Mouse (Mus musculus) midbrain, embryonic 14.5 days (tissue): ENCODE results near the gene Gm40193. TPM values are rescaled to one million over a fixed set of nuclear protein-coding genes. Genes with fewer than 3 reads are reported as not detected.
"Not testable (repeated sequence)": the region's sequence is repeated elsewhere in the genome, so short reads cannot be mapped to it uniquely, and the experiment has no call there.

ENCODE experiments used
- ATAC-seq: fragments of 200-750 bp; cut with Nextera tagmentation; 2 replicates; pipeline ENCODE4 v1.8.0; 2017; ENCODE audit warnings: moderate number of reproducible peaks, moderate library complexity; ENCODE audit not compliant: low FRiP score, low TSS enrichment
- DNase-seq: peaks from one replicate; pipeline ENCODE4 v3.0.0-alpha.2; 2015
- H3K27ac ChIP-seq: fragments of 300-500 bp; sonication (generic); replicated peaks from 2 replicates; pipeline ENCODE4 v1.5.1; 2014; ENCODE audit warnings: mild to moderate bottlenecking, low read depth, low read length, moderate library complexity
- H3K27me3 ChIP-seq: fragments of 300-500 bp; sonication (generic); 2 replicates; pipeline ENCODE4 v1.6.1; 2014; ENCODE audit warnings: low read length, control low read depth, mixed read lengths; ENCODE audit not compliant: control insufficient read depth, insufficient read depth
- H3K36me3 ChIP-seq: fragments of 300-500 bp; sonication (generic); 2 replicates; pipeline ENCODE4 v1.6.1; 2014; ENCODE audit warnings: low read length, control low read depth; ENCODE audit not compliant: control insufficient read depth, insufficient read depth
- H3K4me1 ChIP-seq: fragments of 300-500 bp; sonication (generic); 2 replicates; pipeline ENCODE4 v1.6.1; 2014; ENCODE audit warnings: mild to moderate bottlenecking, antibody characterized with exemption, low read length, control low read depth; ENCODE audit not compliant: control insufficient read depth, insufficient read depth
- H3K4me2 ChIP-seq: fragments of 300-500 bp; sonication (generic); 2 replicates; pipeline ENCODE4 v1.6.1; 2014; ENCODE audit warnings: mild to moderate bottlenecking, low read length, moderate library complexity
- H3K4me3 ChIP-seq: fragments of 300-500 bp; sonication (generic); replicated peaks from 2 replicates; pipeline ENCODE4 v1.5.1; 2014; ENCODE audit warnings: low read depth, low read length
- H3K9ac ChIP-seq: fragments of 300-500 bp; sonication (generic); replicated peaks from 2 replicates; pipeline ENCODE4 v1.6.1; 2014; ENCODE audit warnings: mild to moderate bottlenecking, low read length, moderate library complexity
- H3K9me3 ChIP-seq: fragments of 300-500 bp; sonication (generic); 2 replicates; pipeline ENCODE4 v1.6.1; 2016; ENCODE audit warnings: low read length, control low read depth, mixed read lengths; ENCODE audit not compliant: control insufficient read depth
- WGBS: fragments of 180-500 bp; shearing (Covaris S2); extraction: QIAGEN DNeasy Blood & Tissue Kit; methylation state at CpG from one replicate; pipeline ENCODE4 v1.1.7; 2014; 5-methylcytosine and 5-hydroxymethylcytosine counted together
- polyA plus RNA-seq: library from polyadenylated mRNA; unstranded; fragments of >200 nt; fragmentation: Nextera tagmentation; extraction: Ambion mirVana; gene quantifications from 2 replicates; pipeline ENCODE4 v1.2.1, GENCODE M21; 2014

Gm40193 gene
- polyA plus RNA-seq, 1 experiment from 2014 or later = not detected

- Histone ChIP-seq H3K9ac (no peak overlapping the region), H3K36me3 (no peaks in the 10 kb centered on the region), H3K27ac (no peak overlapping the region), H3K9me3 (no peaks in the 10 kb centered on the region), H3K4me3 (no peak overlapping the region), H3K4me2 (no peak overlapping the region), H3K4me1 (no peaks in the 10 kb centered on the region), H3K27me3 (no peaks in the 10 kb centered on the region)
- ATAC-seq (no peak), DNase-seq (no peak)
- WGBS = 93% methylated on average over 1 of the region's 1 CpGs
These were observed 38.9 kb upstream of the Gm40193 start for GRCm38 (mm10) chr11:70571641-70572040.

GRCm38 (mm10) chr11:70570614-70571013 lies 37.9 kb upstream of the Gm40193 start:
- H3K27me3 ChIP-seq, H3K9me3 ChIP-seq, ATAC-seq: not testable (repeated sequence)

GRCm38 (mm10) chr11:70566586-70566985 lies 33.8 kb upstream of the Gm40193 start:
- Histone ChIP-seq H3K9me3 (no peaks in the 10 kb centered on the region), H3K36me3 (no peaks in the 10 kb centered on the region), H3K27ac (no peak overlapping the region), H3K4me1 (peaks cover 26% of the 10 kb centered on the region), H3K9ac (no peak overlapping the region), H3K4me3 (no peak overlapping the region), H3K27me3 (no peaks in the 10 kb centered on the region), H3K4me2 (no peak overlapping the region)
- 66% methylated on average over 7 of the region's 7 CpGs for WGBS
- ATAC-seq (no peak), DNase-seq (no peak)

More at GRCm38 (mm10) chr11:70570614-70571013, 37.9 kb upstream of the Gm40193 start:
- not testable (repeated sequence) for H3K27ac ChIP-seq, H3K36me3 ChIP-seq, H3K4me1 ChIP-seq, H3K4me3 ChIP-seq, DNase-seq, H3K4me2 ChIP-seq, H3K9ac ChIP-seq
- WGBS = 91% methylated on average over 1 of the region's 1 CpGs

GRCm38 (mm10) chr11:70564276-70564873 lies 31.6 kb upstream of the Gm40193 start:
- H3K36me3 ChIP-seq = no peaks in the 10 kb centered on the region
- no peaks in the 10 kb centered on the region for H3K27me3 ChIP-seq
- WGBS = 55% methylated on average over 4 of the region's 4 CpGs
- H3K27ac ChIP-seq = no peak overlapping the region
- peak overlapping the region; percentile 89 for H3K4me3 ChIP-seq
- H3K9me3 ChIP-seq = no peaks in the 10 kb centered on the region
- no peak overlapping the region for H3K9ac ChIP-seq
- DNase-seq (no peak), ATAC-seq (no peak)
- H3K4me2 ChIP-seq = peak overlapping the region; percentile 88
- H3K4me1 ChIP-seq = peaks cover 26% of the 10 kb centered on the region

- Histone ChIP-seq H3K27ac (peak overlapping the region; percentile 84; the same call in 1 of the 2 replicates), H3K4me2 (peak overlapping the region; percentile 88), H3K9me3 (no peaks in the 10 kb centered on the region), H3K36me3 (no peaks in the 10 kb centered on the region), H3K27me3 (no peaks in the 10 kb centered on the region), H3K4me3 (peak overlapping the region; percentile 89), H3K4me1 (peaks cover 26% of the 10 kb centered on the region), H3K9ac (peak overlapping the region; percentile 88)
- ATAC-seq (no peak), DNase-seq (peak; percentile 68)
- WGBS = 3% methylated on average over 25 of the region's 25 CpGs
These were observed 30.9 kb upstream of the Gm40193 start for GRCm38 (mm10) chr11:70563470-70564275.

GRCm38 (mm10) chr11:70562995-70563469 lies 30.3 kb upstream of the Gm40193 start:
- Histone ChIP-seq H3K4me3 (peak overlapping the region; percentile 89), H3K4me2 (peak overlapping the region; percentile 88), H3K9ac (peak overlapping the region; percentile 88), H3K9me3 (no peaks in the 10 kb centered on the region), H3K27ac (peak overlapping the region; percentile 84), H3K4me1 (peaks cover 26% of the 10 kb centered on the region), H3K36me3 (no peaks in the 10 kb centered on the region), H3K27me3 (no peaks in the 10 kb centered on the region)
- 1% methylated on average over 31 of the region's 31 CpGs for WGBS
- ATAC-seq = no peak; the same call in none of the 2 replicates
- no peak for DNase-seq

GRCm38 (mm10) chr11:70562287-70562994 lies 29.7 kb upstream of the Gm40193 start, which contains the start of gene Mink1:
TSS of gene Mink1 (plus strand) at chr11:70562881.
- H3K27ac ChIP-seq = peak within 1 kb of the TSS; percentile 84
- H3K4me1 ChIP-seq = peaks cover 26% of the 10 kb centered on the region
- H3K36me3 ChIP-seq = no peaks in the 10 kb centered on the region
- under 1% methylated on average over 46 of the region's 57 CpGs for WGBS
- H3K9ac ChIP-seq = peak within 1 kb of the TSS; percentile 88
- ATAC-seq = peak; percentile 93
- peak; percentile 98 for DNase-seq
- no peaks in the 10 kb centered on the region for H3K27me3 ChIP-seq
- peak within 1 kb of the TSS; percentile 88 for H3K4me2 ChIP-seq
- H3K4me3 ChIP-seq = peak within 1 kb of the TSS; percentile 89
- H3K9me3 ChIP-seq = no peaks in the 10 kb centered on the region

GRCm38 (mm10) chr11:70561937-70562286 lies 29.2 kb upstream of the Gm40193 start:
- H3K36me3 ChIP-seq = no peaks in the 10 kb centered on the region
- peak overlapping the region; percentile 84 for H3K27ac ChIP-seq
- peak overlapping the region; percentile 88 for H3K4me2 ChIP-seq
- no peaks in the 10 kb centered on the region for H3K9me3 ChIP-seq
- no peak for ATAC-seq
- peak overlapping the region; percentile 89 for H3K4me3 ChIP-seq
- peak overlapping the region; percentile 88; the same call in 1 of the 2 replicates for H3K9ac ChIP-seq
- no peak for DNase-seq
- 0% methylated on average over 2 of the region's 2 CpGs for WGBS
- peaks cover 26% of the 10 kb centered on the region for H3K4me1 ChIP-seq
- H3K27me3 ChIP-seq = no peaks in the 10 kb centered on the region
